ENCODE assay signal across 22 mouse cellular contexts in the genomic region with DNA sequence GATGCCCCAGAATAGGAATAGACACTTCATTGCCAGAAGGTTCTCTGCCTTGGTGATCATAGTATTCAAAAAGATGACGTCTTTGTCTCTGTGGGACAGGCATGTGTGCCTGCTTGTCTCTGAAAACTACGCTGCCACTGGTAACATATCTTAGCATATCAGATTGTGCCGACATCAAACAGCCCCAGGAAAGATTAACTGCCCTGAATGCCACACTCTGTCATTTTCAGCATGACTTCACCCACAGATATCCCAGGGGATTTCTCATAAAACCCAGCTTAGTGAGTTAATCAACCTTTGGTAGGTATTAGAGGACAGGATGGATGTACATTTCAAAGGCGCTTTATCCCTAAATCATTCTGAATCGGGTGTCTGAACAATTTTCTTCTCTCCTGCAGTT.
DNase-seq lines count a peak whose midpoint lies in the region; ATAC-seq lines count a peak whose summit lies in the region.
"Had no signal": no experiment of that assay in that cellular context is flagged by ENCODE, and none has a peak within 500 bp of the region (broad histone marks: within the 10 kb centered on the region; RNA-seq: fewer than 3 reads in every experiment).

No protein-coding gene starts in this region.

- 29% methylated on average over 5 of the region's 5 CpGs for WGBS in kidney, embryonic 14.5 days
- WGBS in embryonic facial prominence, embryonic 14.5 days = 42% methylated on average over 5 of the region's 5 CpGs

- H3K27me3 ChIP-seq in kidney, embryonic 14.5 days (ENCODE audit: control insufficient read depth, insufficient read depth, low read length) = no peaks in the 10 kb centered on the region
- no peaks in the 10 kb centered on the region for H3K27me3 ChIP-seq in embryonic facial prominence, embryonic 14.5 days (replicated peaks; ENCODE audit: control insufficient read depth, insufficient read depth, low read length)
- H3K27me3 ChIP-seq: liver, embryonic 13.5 days; megakaryocyte, embryonic 14.5 days; neural tube, embryonic 12.5 days had no signal

- H3K27ac ChIP-seq in kidney, embryonic 14.5 days (ENCODE audit: low read depth, low read length) = no peak overlapping the region
- H3K27ac ChIP-seq in embryonic facial prominence, embryonic 14.5 days (replicated peaks; ENCODE audit: low read depth, low read length) = no peak overlapping the region
- H3K27ac ChIP-seq: liver, embryonic 13.5 days; neural tube, embryonic 12.5 days had no signal

- no peak overlapping the region for H3K9ac ChIP-seq in kidney, embryonic 14.5 days (ENCODE audit: low read depth, low read length)
- no peak overlapping the region for H3K9ac ChIP-seq in embryonic facial prominence, embryonic 14.5 days (ENCODE audit: low read depth, low read length)
- H3K9ac ChIP-seq: liver, embryonic 13.5 days; neural tube, embryonic 12.5 days had no signal

- H3K4me1 ChIP-seq in kidney, embryonic 14.5 days (ENCODE audit: control insufficient read depth, insufficient read depth, low read length) = no peaks in the 10 kb centered on the region
- no peaks in the 10 kb centered on the region for H3K4me1 ChIP-seq in embryonic facial prominence, embryonic 14.5 days (ENCODE audit: control insufficient read depth, insufficient read depth, low read length)
- H3K4me1 ChIP-seq: liver, embryonic 13.5 days; megakaryocyte, embryonic 14.5 days; neural tube, embryonic 12.5 days had no signal

- ATAC-seq in kidney, embryonic 14.5 days (ENCODE audit: low FRiP score, low TSS enrichment) = peak; percentile 69; the same call in 1 of the 2 replicates
- peak; percentile 74; the same call in 1 of the 2 replicates for ATAC-seq in embryonic facial prominence, embryonic 14.5 days (ENCODE audit: low read depth)
- ATAC-seq: inflammation-experienced regulatory T-cells, adult 6 months; lung, postnatal 0 days; Patski had no signal

- no peak overlapping the region for H3K4me3 ChIP-seq in kidney, embryonic 14.5 days (ENCODE audit: low read length)
- H3K4me3 ChIP-seq in embryonic facial prominence, embryonic 14.5 days (ENCODE audit: low read depth, low read length) = no peak overlapping the region
- H3K4me3 ChIP-seq: erythroblast, embryonic 14.5 days; liver, embryonic 13.5 days; megakaryocyte, embryonic 14.5 days; neural tube, embryonic 12.5 days had no signal

- H3K4me2 ChIP-seq in kidney, embryonic 14.5 days (replicated peaks; ENCODE audit: low read depth, low read length) = no peak overlapping the region
- H3K4me2 ChIP-seq in embryonic facial prominence, embryonic 14.5 days (ENCODE audit: low read depth, low read length) = no peak overlapping the region
- H3K4me2 ChIP-seq: liver, embryonic 13.5 days; neural tube, embryonic 12.5 days had no signal

- no peaks in the 10 kb centered on the region for H3K36me3 ChIP-seq in kidney, embryonic 14.5 days (ENCODE audit: control insufficient read depth, insufficient read depth, low read length)
- no peaks in the 10 kb centered on the region for H3K36me3 ChIP-seq in embryonic facial prominence, embryonic 14.5 days (ENCODE audit: control insufficient read depth, insufficient read depth, low read length)
- H3K36me3 ChIP-seq: liver, embryonic 13.5 days; neural tube, embryonic 12.5 days had no signal

- DNase-seq in adrenal gland, adult 2 months = peak; percentile 3
- DNase-seq in adrenal gland, postnatal 14 days = no peak
- DNase-seq in kidney, adult 9 months = no peak
- DNase-seq in embryonic facial prominence, embryonic 14.5 days (ENCODE audit: low spot score) = peak; percentile 59
- peak; percentile 20 for DNase-seq in retina, adult 2 months (ENCODE audit: low read depth, low spot score)
- no peak for DNase-seq in spleen, postnatal 4 days (ENCODE audit: low spot score in 2 of 2)
- DNase-seq in cerebellum, adult 11 months = no peak
- DNase-seq: adrenal gland, adult 8-10 months; cerebellum, postnatal 36 days; heart, adult 18-20 months; kidney, postnatal 4 days; left cerebral cortex, postnatal 4 days; liver, embryonic 13.5 days; right cerebral cortex, postnatal 25 days; thymus, adult 2 months had no signal

- H3K9me3 ChIP-seq in kidney, embryonic 14.5 days (ENCODE audit: control insufficient read depth, low read length) = no peaks in the 10 kb centered on the region
- H3K9me3 ChIP-seq in embryonic facial prominence, embryonic 14.5 days (ENCODE audit: control insufficient read depth, low read length) = no peaks in the 10 kb centered on the region
- H3K9me3 ChIP-seq: liver, embryonic 13.5 days; megakaryocyte, embryonic 14.5 days; neural tube, embryonic 12.5 days had no signal

Comparison
In these comparisons a context has a peak if more than half of its experiments do, and no peak if none do; other contexts are left out.
1. DNase-seq: peak in adrenal gland, adult 2 months (single experiment), embryonic facial prominence, embryonic 14.5 days (single experiment) and retina, adult 2 months (single experiment); none in adrenal gland, postnatal 14 days (single experiment), kidney, adult 9 months (single experiment), spleen, postnatal 4 days (0 of 2) and cerebellum, adult 11 months (single experiment).